Mouse (Mus musculus) CD4-positive naive resting alpha-beta T cell, adult 57 days (primary cell): ENCODE data around the gene Olfr295. TPM values are rescaled to one million over a fixed set of nuclear protein-coding genes. Genes with fewer than 3 reads are reported as not detected.

Experiments
- total RNA-seq: library from RNA; stranded (reverse); gene quantifications from one replicate; pipeline ENCODE4 v1.2.4, GENCODE M21; 2023

Olfr295 gene
- total RNA-seq, result not detected

DNA sequence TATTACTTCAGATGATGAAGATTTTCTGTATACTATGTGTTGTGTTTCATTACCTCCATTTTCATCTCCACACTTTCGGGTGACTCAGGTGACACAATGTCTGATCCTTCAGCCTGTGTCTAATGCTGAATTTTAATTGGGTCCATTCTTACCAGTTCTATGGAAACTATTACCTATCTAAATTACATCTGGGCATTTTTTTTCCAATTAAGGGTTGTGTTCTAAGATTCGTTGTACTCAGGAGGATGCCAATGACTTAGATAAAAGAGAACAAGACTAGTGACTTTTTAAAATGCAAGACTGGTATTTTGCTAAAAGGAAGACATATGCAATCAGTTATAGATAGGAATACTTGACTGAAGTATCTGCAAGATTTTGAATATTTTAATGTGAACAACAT lies at the start of gene Olfr295:
Olfr295 (plus strand) TSS at position 301 of the 400 bp plus-strand sequence.

DNA sequence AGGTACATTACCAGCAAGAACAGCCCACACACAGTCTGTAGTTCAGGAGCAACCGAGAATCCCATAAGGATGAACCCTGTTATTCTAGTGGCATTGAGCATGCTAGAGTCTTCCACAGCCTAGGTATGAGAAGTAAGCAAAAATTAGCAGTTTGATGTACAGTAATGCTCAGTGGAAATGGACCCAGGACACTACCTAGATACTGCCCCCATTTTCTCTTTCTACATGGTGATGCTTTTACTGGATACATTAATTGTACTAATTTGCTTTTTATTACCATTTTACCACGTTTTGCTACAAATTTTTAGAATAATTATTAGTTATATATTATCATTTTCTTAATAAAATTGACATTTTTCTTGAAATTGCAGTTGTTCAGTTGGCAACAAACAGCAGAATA lies 32.9 kb downstream of the Olfr295 start, which contains the start of gene Olfr294:
Olfr294 (minus strand) TSS at position 101 of the 400 bp plus-strand sequence.

Other genes with a start within 250 kb of the Olfr295 start
- not detected for gene Olfr307, start 246.3 kb upstream of the Olfr295 start, total RNA-seq
- gene Olfr305, start 216.9 kb upstream of the Olfr295 start, total RNA-seq, result not detected
- not detected for gene Olfr304, start 197.2 kb upstream of the Olfr295 start, total RNA-seq
- not detected for gene Olfr303, start 186.1 kb upstream of the Olfr295 start, total RNA-seq
- gene Olfr301, start 180.0 kb upstream of the Olfr295 start, total RNA-seq, result not detected
- not detected for gene Olfr299, start 123.9 kb upstream of the Olfr295 start, total RNA-seq
- gene Olfr298, start 91.4 kb upstream of the Olfr295 start, total RNA-seq, result not detected
- not detected for gene Olfr297, start 63.9 kb upstream of the Olfr295 start, total RNA-seq
- not detected for gene Olfr294, start 32.8 kb downstream of the Olfr295 start, total RNA-seq
- gene Olfr293, start 65.2 kb downstream of the Olfr295 start, total RNA-seq, result not detected
- not detected for gene Olfr292, start 104.5 kb downstream of the Olfr295 start, total RNA-seq
- gene Folh1, start 192.1 kb downstream of the Olfr295 start, total RNA-seq, result not detected
- not detected for gene Vmn2r77, start 211.2 kb downstream of the Olfr295 start, total RNA-seq